Mouse (Mus musculus) lung, embryonic 16.5 days (tissue): ENCODE data around the gene Tenm4. TPM values are rescaled to one million over a fixed set of nuclear protein-coding genes. Genes with fewer than 3 reads are reported as not detected.
A peak's percentile ranks its signal among the peaks of the same experiment; 100 is the strongest.

Experiments used
- ATAC-seq: fragments of 200-750 bp; cut with Nextera tagmentation; 2 replicates; pipeline ENCODE4 v1.8.0; 2017; ENCODE audit warnings: low read depth, mild to moderate bottlenecking, moderate library complexity
- H3K27ac ChIP-seq: fragments of 300-500 bp; sonication (generic); 2 replicates; pipeline ENCODE4 v1.5.1; 2014; ENCODE audit warnings: mild to moderate bottlenecking, control low read depth, low read length
- H3K27me3 ChIP-seq: fragments of 300-500 bp; sonication (generic); 2 replicates; pipeline ENCODE4 v1.6.1; 2014; ENCODE audit warnings: low read depth, low read length, mixed read lengths; ENCODE audit not compliant: control insufficient read depth, insufficient read depth
- H3K36me3 ChIP-seq: fragments of 300-500 bp; sonication (generic); 2 replicates; pipeline ENCODE4 v1.6.1; 2014; ENCODE audit warnings: low read length; ENCODE audit not compliant: control insufficient read depth, insufficient read depth
- H3K4me1 ChIP-seq: fragments of 300-500 bp; sonication (generic); replicated peaks from 2 replicates; pipeline ENCODE4 v1.6.1; 2014; ENCODE audit warnings: low read length, mixed read lengths; ENCODE audit not compliant: control insufficient read depth, insufficient read depth
- H3K4me2 ChIP-seq: fragments of 300-500 bp; sonication (generic); 2 replicates; pipeline ENCODE4 v1.6.1; 2014; ENCODE audit warnings: low read depth, low read length, control low read depth
- H3K4me3 ChIP-seq: fragments of 300-500 bp; sonication (generic); 2 replicates; pipeline ENCODE4 v1.5.1; 2014; ENCODE audit warnings: mild to moderate bottlenecking, low read length, control low read depth
- H3K9ac ChIP-seq: fragments of 300-500 bp; sonication (generic); 2 replicates; pipeline ENCODE4 v1.6.1; 2014; ENCODE audit warnings: low read length, control low read depth
- H3K9me3 ChIP-seq: fragments of 300-500 bp; sonication (generic); 2 replicates; pipeline ENCODE4 v1.6.1; 2016; ENCODE audit warnings: low read length; ENCODE audit not compliant: control insufficient read depth
- WGBS: fragments of 180-500 bp; shearing (Covaris S2); extraction: QIAGEN DNeasy Blood & Tissue Kit; methylation state at CpG from one replicate; pipeline ENCODE4 v1.1.7; 2014; 5-methylcytosine and 5-hydroxymethylcytosine counted together
- polyA plus RNA-seq: library from polyadenylated mRNA; unstranded; fragments of >200 nt; fragmentation: Nextera tagmentation; extraction: Ambion mirVana; gene quantifications from 2 replicates; pipeline ENCODE4 v1.2.1, GENCODE M21; 2015

Tenm4 gene
- polyA plus RNA-seq, 1 experiment from 2014 or later = 18.5 TPM

GRCm38 (mm10) chr7:96392600-96392999 lies 221.6 kb downstream of the Tenm4 start:
- Histone ChIP-seq H3K4me3 (no peak overlapping the region), H3K27me3 (no peaks in the 10 kb centered on the region), H3K4me1 (no peaks in the 10 kb centered on the region; the same call in 1 of the 2 replicates), H3K9me3 (no peaks in the 10 kb centered on the region), H3K36me3 (no peaks in the 10 kb centered on the region), H3K9ac (no peak overlapping the region), H3K27ac (no peak overlapping the region), H3K4me2 (no peak overlapping the region)
- no peak for ATAC-seq
- WGBS = 79% methylated on average over 2 of the region's 2 CpGs

DNA sequence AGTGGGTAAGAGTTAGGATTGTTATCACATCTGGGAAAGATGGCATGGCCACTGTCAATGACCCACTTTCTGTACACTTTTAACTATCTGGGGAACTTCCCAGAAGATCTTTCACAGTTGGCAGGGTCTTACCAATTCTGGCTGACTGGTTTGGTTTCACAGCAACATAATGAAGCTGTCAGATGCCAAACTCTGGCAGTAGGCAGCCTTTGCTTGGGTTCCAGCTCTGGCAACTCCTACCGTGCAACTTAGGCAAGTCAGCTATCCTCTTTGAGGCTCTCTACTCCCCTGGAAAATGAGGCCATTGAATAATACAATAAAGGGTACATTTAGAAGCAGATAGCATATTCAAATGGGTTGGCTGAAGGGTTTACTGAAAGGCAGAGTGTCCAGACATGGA lies 226.9 kb downstream of the Tenm4 start:
- Histone ChIP-seq H3K27me3 (no peaks in the 10 kb centered on the region), H3K27ac (no peak overlapping the region), H3K9me3 (no peaks in the 10 kb centered on the region), H3K36me3 (no peaks in the 10 kb centered on the region), H3K4me1 (peaks cover 5% of the 10 kb centered on the region; the same call in 1 of the 2 replicates), H3K4me2 (no peak overlapping the region), H3K4me3 (no peak overlapping the region), H3K9ac (no peak overlapping the region)
- 89% methylated on average over 1 of the region's 1 CpGs for WGBS
- no peak for ATAC-seq

GRCm38 (mm10) chr7:96400411-96400810 lies 229.4 kb downstream of the Tenm4 start:
- H3K9me3 ChIP-seq = no peaks in the 10 kb centered on the region
- H3K4me3 ChIP-seq = no peak overlapping the region
- H3K4me1 ChIP-seq = peaks cover 5% of the 10 kb centered on the region; the same call in 1 of the 2 replicates
- H3K27ac ChIP-seq = no peak overlapping the region
- no peak overlapping the region for H3K9ac ChIP-seq
- no peak for ATAC-seq
- H3K36me3 ChIP-seq = no peaks in the 10 kb centered on the region
- no peaks in the 10 kb centered on the region for H3K27me3 ChIP-seq
- H3K4me2 ChIP-seq = no peak overlapping the region
- WGBS = 28% methylated on average over 11 of the region's 11 CpGs

DNA sequence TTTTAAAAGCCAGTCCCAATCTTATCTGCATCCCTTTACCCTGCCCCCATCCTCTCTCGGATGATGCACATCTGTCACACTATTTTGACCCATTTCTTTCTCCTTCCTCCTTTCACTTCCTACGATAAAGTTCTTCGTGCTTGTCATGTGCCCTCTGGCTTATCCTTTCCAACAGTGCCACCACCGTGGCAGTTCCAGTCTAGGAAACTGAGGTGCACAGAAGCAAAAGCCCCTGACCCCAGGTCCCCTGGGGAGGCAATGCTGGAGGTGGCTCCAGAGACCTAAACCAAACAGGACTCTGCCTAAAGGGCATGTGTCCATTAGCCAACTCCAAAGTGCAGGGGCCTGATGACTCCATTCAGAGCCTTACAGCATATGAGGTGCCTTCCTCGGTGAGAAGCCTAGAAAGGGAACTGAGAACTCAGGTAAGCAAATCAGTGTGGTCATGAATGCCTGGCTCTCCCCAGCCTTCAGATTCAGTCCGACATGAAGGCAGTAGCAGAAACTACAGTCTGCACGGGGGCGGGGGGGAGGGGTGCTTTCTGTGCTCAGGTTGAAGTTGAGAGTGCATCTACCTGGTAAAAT lies 235.7 kb downstream of the Tenm4 start:
- WGBS = 64% methylated on average over 8 of the region's 8 CpGs
- no peak overlapping the region for H3K9ac ChIP-seq

GRCm38 (mm10) chr7:96408161-96408889 lies 237.3 kb downstream of the Tenm4 start:
- Histone ChIP-seq H3K4me2 (no peak overlapping the region), H3K27me3 (no peaks in the 10 kb centered on the region), H3K9ac (no peak overlapping the region), H3K27ac (no peak overlapping the region), H3K4me3 (no peak overlapping the region), H3K9me3 (no peaks in the 10 kb centered on the region), H3K4me1 (no peaks in the 10 kb centered on the region), H3K36me3 (no peaks in the 10 kb centered on the region)
- no peak for ATAC-seq
- WGBS = 80% methylated on average over 6 of the region's 6 CpGs

More for the DNA sequence above, 235.7 kb downstream of the Tenm4 start:
- no peak overlapping the region for H3K27ac ChIP-seq
- ATAC-seq = no peak
- H3K9me3 ChIP-seq = no peaks in the 10 kb centered on the region
- H3K27me3 ChIP-seq = no peaks in the 10 kb centered on the region
- no peaks in the 10 kb centered on the region for H3K36me3 ChIP-seq
- H3K4me3 ChIP-seq = no peak overlapping the region
- no peak overlapping the region for H3K4me2 ChIP-seq
- H3K4me1 ChIP-seq = no peaks in the 10 kb centered on the region

- peaks cover 6% of the 10 kb centered on the region; the same call in 1 of the 2 replicates for H3K4me1 ChIP-seq
- 54% methylated on average over 11 of the region's 11 CpGs for WGBS
- H3K9ac ChIP-seq = no peak overlapping the region
- no peak for ATAC-seq
- peak overlapping the region; percentile 2; the same call in 1 of the 2 replicates for H3K27ac ChIP-seq
- H3K4me3 ChIP-seq = no peak overlapping the region
- no peak overlapping the region for H3K4me2 ChIP-seq
- no peaks in the 10 kb centered on the region for H3K27me3 ChIP-seq
- H3K36me3 ChIP-seq = no peaks in the 10 kb centered on the region
- H3K9me3 ChIP-seq = no peaks in the 10 kb centered on the region
These were observed 238.4 kb downstream of the Tenm4 start for GRCm38 (mm10) chr7:96409323-96409880.

DNA sequence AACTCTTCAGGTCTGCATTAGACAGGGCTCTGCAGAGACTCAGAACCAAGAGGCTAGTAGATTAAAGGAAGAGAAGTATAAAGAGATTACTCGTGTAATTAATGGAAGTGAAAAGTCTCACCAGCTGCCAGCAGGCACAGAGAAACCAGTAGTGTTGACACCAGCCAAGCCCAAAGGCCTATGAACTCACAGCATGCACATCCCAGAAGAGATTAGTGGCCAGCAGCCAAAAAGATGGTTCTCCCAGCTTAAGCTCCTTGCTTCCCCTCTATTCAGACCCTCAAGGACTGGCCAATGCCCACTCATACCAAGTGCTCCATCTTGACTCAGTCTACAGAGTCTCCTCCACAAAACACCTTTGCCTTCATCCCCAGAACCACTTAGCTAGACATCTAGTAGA lies 242.8 kb downstream of the Tenm4 start:
- H3K9me3 ChIP-seq = no peaks in the 10 kb centered on the region
- WGBS = 30% methylated on average over 1 of the region's 1 CpGs

GRCm38 (mm10) chr7:96414290-96415055 lies 243.4 kb downstream of the Tenm4 start:
- Histone ChIP-seq H3K27me3 (no peaks in the 10 kb centered on the region), H3K9me3 (no peaks in the 10 kb centered on the region), H3K36me3 (no peaks in the 10 kb centered on the region), H3K4me1 (peaks cover 16% of the 10 kb centered on the region), H3K4me3 (no peak overlapping the region), H3K27ac (0 out of 2 replicates have a peak overlapping the region, but pooled peaks have one; percentile 45), H3K9ac (no peak overlapping the region), H3K4me2 (no peak overlapping the region)
- 43% methylated on average over 9 of the region's 9 CpGs for WGBS
- ATAC-seq = 0 out of 2 replicates have a peak, but pooled peaks have one; percentile 32

More for the DNA sequence above, 242.8 kb downstream of the Tenm4 start:
- H3K9ac ChIP-seq = no peak overlapping the region
- H3K36me3 ChIP-seq = no peaks in the 10 kb centered on the region
- no peak overlapping the region for H3K4me3 ChIP-seq
- H3K27me3 ChIP-seq = no peaks in the 10 kb centered on the region
- H3K4me2 ChIP-seq = no peak overlapping the region
- peaks cover 16% of the 10 kb centered on the region for H3K4me1 ChIP-seq
- ATAC-seq = no peak
- H3K27ac ChIP-seq = 0 out of 2 replicates have a peak overlapping the region, but pooled peaks have one; percentile 45
